Mouse (Mus musculus): Measurements from ENCODE around the gene Gpr19. TPM values are rescaled to one million over a fixed set of nuclear protein-coding genes. Genes with fewer than 3 reads are reported as not detected.

Gpr19 gene
- polyA plus RNA-seq, 1 experiment from 2014 or later: 37.0 TPM

DNA sequence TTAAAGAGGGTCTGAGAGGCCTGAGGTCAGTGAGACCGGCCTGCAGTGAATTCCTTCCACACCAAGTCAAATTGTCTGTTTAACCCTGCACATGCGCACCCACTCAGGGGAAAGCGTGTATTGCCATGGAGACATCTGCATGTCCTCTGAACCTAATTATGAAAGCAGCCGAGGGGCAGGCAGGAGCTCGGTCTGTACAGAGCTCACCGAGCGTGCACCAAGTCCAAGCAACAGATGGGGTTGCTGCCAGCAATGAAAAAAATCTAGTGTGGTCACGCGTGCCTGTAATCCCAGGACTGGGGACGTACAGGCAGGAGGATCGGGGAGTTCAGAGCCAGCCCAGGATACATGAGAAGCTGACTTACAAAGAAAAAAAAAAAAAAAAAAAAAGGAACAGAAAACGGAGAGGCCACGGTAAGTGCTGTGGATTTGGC, 35.7 kb downstream of the Gpr19 start:
- H3K9ac ChIP-seq (replicated peaks): peak overlapping the region; percentile 36; the same call in 1 of the 2 replicates
- H3K27ac ChIP-seq (replicated peaks): peak overlapping the region; percentile 78
- H3K4me3 ChIP-seq (replicated peaks): peak overlapping the region; percentile 32
- no peaks in the 10 kb centered on the region for H3K9me3 ChIP-seq (replicated peaks)
- peak; percentile 70 for ATAC-seq (ENCODE audit: low FRiP score)
- H3K27me3 ChIP-seq (replicated peaks): no peaks in the 10 kb centered on the region
- 6% methylated on average over 13 of the region's 13 CpGs for whole genome bisulfite sequencing
- H3K36me3 ChIP-seq: peaks cover 17% of the 10 kb centered on the region; the same call in 1 of the 2 replicates
- H3K4me1 ChIP-seq: peaks cover 13% of the 10 kb centered on the region
- peak overlapping the region; percentile 57 for H3K4me2 ChIP-seq

DNA sequence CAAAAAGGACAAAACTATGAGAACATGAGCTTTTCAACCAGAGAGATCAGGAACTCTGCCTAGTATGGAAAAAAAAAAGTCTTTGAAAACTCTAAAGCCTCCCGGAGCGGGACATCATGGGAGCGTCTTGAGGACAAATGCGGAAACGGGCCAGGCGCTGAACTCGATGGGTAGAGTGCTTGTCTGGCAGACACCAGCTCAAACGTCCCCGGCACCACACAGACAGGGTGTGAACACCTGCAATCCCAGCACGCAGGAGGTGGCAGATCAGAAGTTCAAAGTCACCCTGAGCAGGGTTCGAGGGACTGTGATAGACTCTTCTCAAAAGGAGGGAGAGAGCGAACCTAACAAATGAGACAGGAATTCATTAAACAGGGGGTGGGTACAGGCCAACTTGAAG, 37.0 kb downstream of the Gpr19 start:
- no peak overlapping the region for H3K4me2 ChIP-seq
- no peaks in the 10 kb centered on the region for H3K9me3 ChIP-seq (replicated peaks)
- H3K9ac ChIP-seq (replicated peaks): no peak overlapping the region
- WGBS: 88% methylated on average over 12 of the region's 12 CpGs
- H3K4me3 ChIP-seq (replicated peaks): no peak overlapping the region
- peaks cover 19% of the 10 kb centered on the region for H3K36me3 ChIP-seq
- peaks cover 13% of the 10 kb centered on the region for H3K4me1 ChIP-seq
- H3K27ac ChIP-seq (replicated peaks): no peak overlapping the region
- ATAC-seq (ENCODE audit: low FRiP score): no peak
- H3K27me3 ChIP-seq (replicated peaks): no peaks in the 10 kb centered on the region

DNA sequence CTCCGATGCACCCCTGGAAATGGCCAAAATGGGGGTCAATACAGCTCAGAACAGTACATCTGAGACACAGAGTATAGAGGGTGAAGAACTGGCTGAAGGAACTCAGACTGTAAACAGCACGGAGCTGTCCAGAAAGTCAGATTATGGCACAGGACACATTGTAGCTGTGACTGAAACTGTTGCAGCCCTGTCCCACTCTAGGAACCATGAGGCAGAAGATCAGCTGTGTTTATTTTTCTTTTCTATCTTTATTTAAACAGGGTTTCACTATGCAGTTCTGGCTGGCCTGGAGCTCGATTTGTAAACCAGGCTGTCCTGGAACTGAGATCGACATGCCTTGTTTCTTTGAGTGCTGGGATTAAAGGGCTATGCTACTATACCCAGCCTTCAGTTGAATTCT, 38.1 kb downstream of the Gpr19 start:
- Histone ChIP-seq H3K36me3 (peaks cover 17% of the 10 kb centered on the region), H3K4me1 (peaks cover 13% of the 10 kb centered on the region), H3K9me3 (replicated peaks) (no peaks in the 10 kb centered on the region), H3K27me3 (replicated peaks) (no peaks in the 10 kb centered on the region), H3K4me2 (no peak overlapping the region), H3K9ac (replicated peaks) (no peak overlapping the region), H3K4me3 (replicated peaks) (no peak overlapping the region), H3K27ac (replicated peaks) (no peak overlapping the region)
- ATAC-seq (ENCODE audit: low FRiP score): no peak
- 84% methylated on average over 4 of the region's 4 CpGs for WGBS

DNA sequence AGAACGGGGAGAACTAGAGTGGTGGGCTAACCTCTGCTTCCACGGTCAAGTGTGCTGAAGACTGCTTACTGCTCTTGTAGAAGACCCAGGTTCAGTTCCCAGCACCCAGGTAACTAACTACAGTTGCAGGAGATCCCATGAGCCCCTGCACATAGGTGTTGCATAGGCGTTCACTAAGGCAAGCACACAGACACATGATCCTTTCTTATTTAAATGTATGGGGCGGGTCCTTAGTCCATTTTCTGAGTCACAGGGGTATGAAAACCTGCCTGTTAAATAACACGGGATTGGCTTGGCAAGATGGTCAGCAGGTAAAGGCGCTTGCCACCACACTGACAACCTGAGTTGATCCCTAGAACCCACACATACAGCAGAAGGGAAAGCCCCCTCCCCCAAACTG, 39.4 kb downstream of the Gpr19 start:
- Histone ChIP-seq H3K9ac (replicated peaks) (no peak overlapping the region), H3K36me3 (peaks cover 17% of the 10 kb centered on the region), H3K4me3 (replicated peaks) (no peak overlapping the region), H3K27ac (replicated peaks) (no peak overlapping the region), H3K27me3 (replicated peaks) (no peaks in the 10 kb centered on the region), H3K4me1 (peaks cover 13% of the 10 kb centered on the region), H3K4me2 (no peak overlapping the region), H3K9me3 (replicated peaks) (no peaks in the 10 kb centered on the region)
- 89% methylated on average over 6 of the region's 6 CpGs for WGBS
- ATAC-seq (ENCODE audit: low FRiP score): no peak

DNA sequence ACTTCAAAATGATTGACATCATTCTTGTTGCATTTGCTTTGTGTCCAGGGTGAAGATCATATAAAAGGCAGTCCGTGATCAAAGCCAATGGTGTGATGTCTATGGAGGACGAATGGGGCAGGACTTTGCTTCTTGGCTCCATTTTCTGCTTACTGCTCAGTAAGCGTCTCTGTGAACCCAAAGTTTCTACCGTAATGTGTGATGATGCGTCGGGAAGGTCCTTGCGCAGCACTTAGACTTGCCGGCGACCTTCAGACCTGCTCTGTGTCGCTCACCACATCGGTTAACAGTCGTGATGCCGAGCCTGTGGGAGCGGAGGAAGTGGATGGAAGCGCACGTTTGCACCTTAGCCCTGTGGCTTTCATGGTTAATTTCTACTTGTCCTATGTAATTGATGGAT, 42.5 kb downstream of the Gpr19 start:
- WGBS: 84% methylated on average over 16 of the region's 16 CpGs
- Histone ChIP-seq H3K4me2 (no peak overlapping the region), H3K9ac (replicated peaks) (no peak overlapping the region), H3K27me3 (replicated peaks) (no peaks in the 10 kb centered on the region), H3K9me3 (replicated peaks) (no peaks in the 10 kb centered on the region), H3K4me1 (no peaks in the 10 kb centered on the region), H3K36me3 (peaks cover 32% of the 10 kb centered on the region), H3K4me3 (replicated peaks) (no peak overlapping the region), H3K27ac (replicated peaks) (no peak overlapping the region)
- ATAC-seq (ENCODE audit: low FRiP score): no peak

DNA sequence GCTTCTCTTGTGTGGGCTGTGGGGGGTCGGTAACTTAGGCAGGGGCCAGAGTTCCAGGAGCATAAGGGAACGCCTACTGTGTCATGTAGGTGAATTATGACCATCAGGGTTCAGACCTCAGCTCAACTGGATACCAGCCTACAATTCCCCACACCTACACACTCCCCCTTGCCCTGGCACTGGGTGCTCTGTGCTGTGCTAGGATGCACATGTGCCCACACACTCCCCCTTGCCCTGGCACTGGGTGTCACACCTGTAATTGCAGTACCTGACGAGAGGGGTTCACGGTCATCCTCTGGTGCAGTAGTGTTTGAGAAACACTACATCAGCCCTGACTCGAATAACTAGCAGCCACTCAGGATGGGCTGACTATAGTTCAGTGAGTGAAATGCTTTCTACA, 43.6 kb downstream of the Gpr19 start:
- ATAC-seq (ENCODE audit: low FRiP score): peak; percentile 63; the same call in 1 of the 2 replicates
- Histone ChIP-seq H3K4me2 (no peak overlapping the region), H3K27ac (replicated peaks) (no peak overlapping the region), H3K27me3 (replicated peaks) (no peaks in the 10 kb centered on the region), H3K9ac (replicated peaks) (no peak overlapping the region), H3K36me3 (peaks cover 42% of the 10 kb centered on the region), H3K4me3 (replicated peaks) (no peak overlapping the region), H3K4me1 (no peaks in the 10 kb centered on the region), H3K9me3 (replicated peaks) (no peaks in the 10 kb centered on the region)
- 53% methylated on average over 5 of the region's 5 CpGs for WGBS

DNA sequence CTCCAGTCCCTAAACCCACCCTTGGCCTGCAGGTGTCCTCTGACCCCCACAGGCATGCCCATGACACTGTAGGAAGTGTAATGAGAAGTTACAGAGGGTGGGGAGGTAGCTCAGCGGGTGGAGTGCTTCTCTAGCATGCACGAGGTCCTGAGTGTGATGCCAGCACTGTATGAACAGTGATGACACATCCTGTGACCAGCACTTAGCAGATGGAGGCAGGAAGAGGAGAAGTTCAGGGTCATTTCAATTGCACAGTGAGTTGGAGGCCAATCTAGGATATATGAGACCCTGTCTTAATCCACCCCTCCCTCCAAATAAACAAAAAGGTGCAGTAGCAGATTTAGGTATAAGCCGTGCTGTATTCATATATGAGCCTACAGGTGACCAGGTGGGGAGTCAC, 48.4 kb downstream of the Gpr19 start:
- no peak overlapping the region for H3K4me2 ChIP-seq
- H3K27me3 ChIP-seq (replicated peaks): no peaks in the 10 kb centered on the region
- H3K4me1 ChIP-seq: no peaks in the 10 kb centered on the region
- H3K36me3 ChIP-seq: peaks cover 26% of the 10 kb centered on the region
- H3K9me3 ChIP-seq (replicated peaks): no peaks in the 10 kb centered on the region
- no peak overlapping the region for H3K27ac ChIP-seq (replicated peaks)
- H3K4me3 ChIP-seq (replicated peaks): no peak overlapping the region
- no peak for ATAC-seq (ENCODE audit: low FRiP score)
- no peak overlapping the region for H3K9ac ChIP-seq (replicated peaks)
- WGBS: 82% methylated on average over 3 of the region's 3 CpGs

DNA sequence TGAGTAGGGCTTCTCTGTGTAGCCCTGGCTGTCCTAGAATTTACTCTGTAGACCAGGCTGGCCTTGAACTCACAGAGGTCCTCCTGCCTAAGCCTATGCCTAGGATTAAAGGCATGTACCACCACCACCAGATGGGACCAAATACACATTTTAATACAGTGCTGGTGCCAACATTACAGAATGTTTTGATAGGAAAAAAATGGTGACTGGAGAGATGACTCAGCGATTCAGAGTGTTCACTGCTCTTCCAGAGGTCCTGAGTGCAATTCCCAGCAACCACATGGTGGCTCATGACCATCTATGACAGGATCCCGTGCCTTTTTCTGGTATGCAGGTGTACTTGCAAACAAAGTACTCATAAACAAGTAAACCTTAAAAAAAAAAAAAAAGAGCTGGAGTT, 48.9 kb downstream of the Gpr19 start:
- Histone ChIP-seq H3K4me2 (no peak overlapping the region), H3K4me3 (replicated peaks) (no peak overlapping the region), H3K9me3 (replicated peaks) (no peaks in the 10 kb centered on the region), H3K9ac (replicated peaks) (no peak overlapping the region), H3K4me1 (no peaks in the 10 kb centered on the region), H3K27me3 (replicated peaks) (no peaks in the 10 kb centered on the region), H3K36me3 (peaks cover 26% of the 10 kb centered on the region), H3K27ac (replicated peaks) (no peak overlapping the region)
- 83% methylated on average over 2 of the region's 2 CpGs for WGBS
- ATAC-seq (ENCODE audit: low FRiP score): no peak

DNA sequence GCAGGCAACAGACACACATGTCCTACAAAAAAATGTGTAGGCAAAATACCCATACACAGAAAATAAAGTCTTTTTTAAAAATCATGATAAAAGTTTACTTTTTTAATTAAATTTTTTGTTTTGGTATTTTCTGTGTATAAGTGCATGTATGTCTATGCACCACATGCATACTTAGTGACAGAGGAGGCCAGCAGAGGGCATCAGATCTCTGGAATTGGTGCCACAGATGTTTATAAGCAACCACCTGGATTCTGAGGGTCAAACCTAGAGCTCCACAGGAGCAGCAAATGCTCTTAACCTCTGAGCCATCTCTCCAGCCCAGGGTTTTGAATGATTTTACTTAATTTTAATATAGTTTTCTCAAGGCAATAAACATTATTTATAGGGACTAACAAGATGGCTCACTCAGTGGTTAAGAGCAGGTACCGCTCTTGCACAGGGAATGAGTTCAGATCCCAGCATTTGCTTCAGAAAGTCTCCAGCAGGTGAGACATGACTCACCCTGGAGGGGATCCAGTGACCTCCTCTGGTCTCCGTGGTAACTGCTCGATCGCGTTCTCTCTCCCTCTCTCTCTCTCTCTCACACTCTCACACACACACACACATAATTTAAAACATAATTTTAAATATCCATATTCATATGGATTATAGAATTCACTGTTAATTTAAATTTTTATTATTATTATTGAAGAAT, 50.0 kb downstream of the Gpr19 start:
- H3K9ac ChIP-seq (replicated peaks): no peak overlapping the region
- H3K4me3 ChIP-seq (replicated peaks): no peak overlapping the region
- ATAC-seq (ENCODE audit: low FRiP score): no peak
- WGBS: 73% methylated on average over 5 of the region's 5 CpGs
- no peak overlapping the region for H3K27ac ChIP-seq (replicated peaks)
- H3K36me3 ChIP-seq: peaks cover 26% of the 10 kb centered on the region
- H3K4me2 ChIP-seq: no peak overlapping the region
- no peaks in the 10 kb centered on the region for H3K4me1 ChIP-seq
- H3K27me3 ChIP-seq (replicated peaks): no peaks in the 10 kb centered on the region
- H3K9me3 ChIP-seq (replicated peaks): no peaks in the 10 kb centered on the region

DNA sequence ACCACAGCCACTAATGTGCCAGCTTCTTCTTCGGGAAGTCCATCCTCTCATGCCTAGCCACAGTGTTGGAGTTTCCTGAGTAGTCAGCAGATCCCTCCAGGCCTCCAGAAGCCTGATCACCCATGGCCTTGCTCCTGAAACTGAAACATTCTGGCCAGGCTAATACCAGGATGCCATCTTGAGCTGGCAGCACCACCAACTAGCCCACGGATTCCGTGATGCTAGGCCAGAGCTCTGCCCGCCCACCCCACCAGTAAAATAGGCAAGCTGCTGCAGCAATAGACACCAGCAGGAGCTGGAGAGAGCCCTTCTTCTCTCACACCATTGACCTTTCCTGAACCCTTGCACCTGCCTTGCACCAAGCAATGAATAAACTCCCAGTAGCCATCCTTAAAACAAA, 50.8 kb downstream of the Gpr19 start:
- H3K4me2 ChIP-seq: no peak overlapping the region
- 95% methylated on average over 4 of the region's 4 CpGs for WGBS
- H3K27me3 ChIP-seq (replicated peaks): no peaks in the 10 kb centered on the region
- no peak; the same call in 1 of the 2 replicates for ATAC-seq (ENCODE audit: low FRiP score)
- H3K36me3 ChIP-seq: peaks cover 20% of the 10 kb centered on the region
- no peaks in the 10 kb centered on the region for H3K4me1 ChIP-seq
- H3K9ac ChIP-seq (replicated peaks): no peak overlapping the region
- no peak overlapping the region for H3K4me3 ChIP-seq (replicated peaks)
- no peak overlapping the region for H3K27ac ChIP-seq (replicated peaks)
- no peaks in the 10 kb centered on the region for H3K9me3 ChIP-seq (replicated peaks)

DNA sequence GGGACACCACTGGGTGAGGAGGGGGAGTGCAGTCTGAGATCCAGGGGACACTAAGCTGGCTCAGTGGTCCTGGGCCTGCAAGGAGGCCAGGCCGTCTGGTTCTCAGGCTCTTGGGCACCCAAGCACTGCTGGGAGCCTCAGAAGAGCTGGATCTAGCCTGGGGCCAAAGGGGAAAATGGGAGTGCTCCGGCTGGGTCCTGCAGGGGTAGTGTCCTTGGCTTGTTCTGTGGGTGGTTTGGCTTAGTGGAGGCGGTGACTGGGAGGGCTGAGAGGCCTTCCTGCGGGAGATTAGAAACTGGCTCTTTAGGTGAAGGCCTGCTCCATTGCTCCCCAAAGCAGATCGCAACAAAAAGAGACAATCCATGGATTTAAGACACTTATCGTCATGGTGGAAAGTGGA, 52.1 kb downstream of the Gpr19 start:
- H3K4me1 ChIP-seq: no peaks in the 10 kb centered on the region
- H3K27ac ChIP-seq (replicated peaks): no peak overlapping the region
- ATAC-seq (ENCODE audit: low FRiP score): no peak
- H3K36me3 ChIP-seq: peaks cover 15% of the 10 kb centered on the region
- no peaks in the 10 kb centered on the region for H3K9me3 ChIP-seq (replicated peaks)
- no peaks in the 10 kb centered on the region for H3K27me3 ChIP-seq (replicated peaks)
- 87% methylated on average over 6 of the region's 6 CpGs for WGBS
- no peak overlapping the region for H3K9ac ChIP-seq (replicated peaks)
- no peak overlapping the region for H3K4me2 ChIP-seq
- no peak overlapping the region for H3K4me3 ChIP-seq (replicated peaks)

DNA sequence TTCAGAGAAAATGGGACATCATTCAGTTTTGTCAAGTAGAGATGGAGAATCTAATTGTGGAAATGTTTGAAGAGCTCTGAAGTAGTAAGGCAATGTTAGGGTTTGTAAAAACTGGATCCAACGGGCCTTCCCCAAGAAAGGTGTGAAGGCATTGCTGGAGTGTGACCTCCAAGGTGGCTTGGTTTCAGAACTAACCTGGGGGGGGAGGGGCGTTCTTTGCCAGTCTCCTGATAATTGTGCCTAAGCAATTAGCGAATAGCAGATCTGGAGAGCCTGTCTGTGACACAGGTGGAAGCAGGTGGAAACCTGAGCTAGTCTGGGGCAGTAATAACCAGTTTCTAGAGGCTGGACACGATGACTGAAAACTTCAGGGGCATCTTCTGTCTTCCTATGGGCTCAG, 52.7 kb downstream of the Gpr19 start:
- no peaks in the 10 kb centered on the region for H3K27me3 ChIP-seq (replicated peaks)
- H3K4me3 ChIP-seq (replicated peaks): no peak overlapping the region
- no peak overlapping the region for H3K27ac ChIP-seq (replicated peaks)
- H3K9me3 ChIP-seq (replicated peaks): no peaks in the 10 kb centered on the region
- 87% methylated on average over 4 of the region's 4 CpGs for WGBS
- no peak overlapping the region for H3K9ac ChIP-seq (replicated peaks)
- H3K36me3 ChIP-seq: peaks cover 9% of the 10 kb centered on the region; the same call in 1 of the 2 replicates
- ATAC-seq (ENCODE audit: low FRiP score): no peak
- H3K4me1 ChIP-seq: no peaks in the 10 kb centered on the region
- H3K4me2 ChIP-seq: no peak overlapping the region
